Mouse (Mus musculus) limb, embryonic 14.5 days (tissue): ENCODE results near the gene Ank. TPM values are rescaled to one million over a fixed set of nuclear protein-coding genes. Genes with fewer than 3 reads are reported as not detected.

Experiments used
- ATAC-seq: fragments of 200-750 bp; cut with Nextera tagmentation; 2 replicates; pipeline ENCODE4 v1.8.0; 2017; ENCODE audit warnings: low read depth, moderate number of reproducible peaks, moderate TSS enrichment; ENCODE audit not compliant: low FRiP score
- DNase-seq: peaks from one replicate; pipeline ENCODE4 v3.0.0-alpha.2; 2015; ENCODE audit warnings: low spot score
- H3K27ac ChIP-seq: fragments of 300-500 bp; sonication (generic); replicated peaks from 2 replicates; pipeline ENCODE4 v1.5.1; 2014; ENCODE audit warnings: low read depth, mild to moderate bottlenecking, low read length, moderate library complexity, mixed read lengths
- H3K27me3 ChIP-seq: fragments of 300-500 bp; sonication (generic); 2 replicates; pipeline ENCODE4 v1.6.1; 2014; ENCODE audit warnings: low read length, mixed read lengths; ENCODE audit not compliant: control insufficient read depth, insufficient read depth
- H3K36me3 ChIP-seq: fragments of 300-500 bp; sonication (generic); 2 replicates; pipeline ENCODE4 v1.6.1; 2014; ENCODE audit warnings: mild to moderate bottlenecking, low read length, moderate library complexity, mixed read lengths; ENCODE audit not compliant: control insufficient read depth, insufficient read depth
- H3K4me1 ChIP-seq: fragments of 300-500 bp; sonication (generic); 2 replicates; pipeline ENCODE4 v1.6.1; 2014; ENCODE audit warnings: antibody characterized with exemption, low read length, mixed read lengths; ENCODE audit not compliant: control insufficient read depth, insufficient read depth
- H3K4me2 ChIP-seq: fragments of 300-500 bp; sonication (generic); replicated peaks from 2 replicates; pipeline ENCODE4 v1.6.1; 2014; ENCODE audit warnings: low read depth, mild to moderate bottlenecking, low read length, moderate library complexity; ENCODE audit not compliant: severe bottlenecking
- H3K4me3 ChIP-seq: fragments of 300-500 bp; sonication (generic); replicated peaks from 2 replicates; pipeline ENCODE4 v1.5.1; 2014; ENCODE audit warnings: low read length
- H3K9ac ChIP-seq: fragments of 300-500 bp; sonication (generic); 2 replicates; pipeline ENCODE4 v1.6.1; 2014; ENCODE audit warnings: mild to moderate bottlenecking, low read depth, low read length, moderate library complexity; ENCODE audit not compliant: severe bottlenecking
- H3K9me3 ChIP-seq: fragments of 300-500 bp; sonication (generic); 2 replicates; pipeline ENCODE4 v1.6.1; 2016; ENCODE audit warnings: low read length; ENCODE audit not compliant: control insufficient read depth
- POLR2A ChIP-seq: fragments of 200-500 bp; IDR thresholded peaks from 2 replicates; pipeline ENCODE4 v1.8.0; 2012; ENCODE audit warnings: inconsistent platforms, mild to moderate bottlenecking, moderate library complexity, borderline replicate concordance; ENCODE audit not compliant: insufficient read depth, insufficient read length; ENCODE audit errors: extremely low read depth
- WGBS: fragments of 180-500 bp; shearing (Covaris S2); extraction: QIAGEN DNeasy Blood & Tissue Kit; methylation state at CpG from one replicate; pipeline ENCODE4 v1.1.7; 2014; 5-methylcytosine and 5-hydroxymethylcytosine counted together
- polyA plus RNA-seq, 2 experiments: library from polyadenylated mRNA; depleted of rRNA in 1 of 2; stranded (reverse) in 1 of 2; unstranded in 1 of 2; fragments of >200 nt; fragmentation: Nextera tagmentation in 1 of 2; extraction: Ambion mirVana in 1 of 2; gene quantifications; 2 replicates each; pipeline versions ENCODE4 v1.2.1 to v1.2.3; 2012 to 2014

Gene Ank
- polyA plus RNA-seq, 2 experiments, result 12.3 to 19.4 TPM

- ATAC-seq, result no peak
- no peaks in the 10 kb centered on the region for H3K36me3 ChIP-seq
- WGBS, result 79% methylated on average over 7 of the region's 7 CpGs
- TF ChIP-seq POLR2A, result no peak
- H3K9me3 ChIP-seq, result no peaks in the 10 kb centered on the region
- H3K4me1 ChIP-seq, result no peaks in the 10 kb centered on the region
- DNase-seq, result no peak
- H3K27me3 ChIP-seq, result no peaks in the 10 kb centered on the region
- H3K27ac ChIP-seq, result no peak overlapping the region
- H3K4me2 ChIP-seq, result no peak overlapping the region
- H3K4me3 ChIP-seq, result no peak overlapping the region
- no peak overlapping the region for H3K9ac ChIP-seq
Measured at GRCm38 (mm10) chr15:27497300-27497997, 31.0 kb downstream of the Ank start.

GRCm38 (mm10) chr15:27498078-27498477 lies 31.6 kb downstream of the Ank start:
- TF ChIP-seq POLR2A, result no peak
- WGBS, result 81% methylated on average over 5 of the region's 5 CpGs
- Histone ChIP-seq H3K9ac (no peak overlapping the region), H3K4me2 (no peak overlapping the region), H3K4me3 (no peak overlapping the region), H3K27ac (no peak overlapping the region), H3K4me1 (no peaks in the 10 kb centered on the region), H3K36me3 (no peaks in the 10 kb centered on the region), H3K9me3 (no peaks in the 10 kb centered on the region), H3K27me3 (no peaks in the 10 kb centered on the region)
- DNase-seq, result no peak
- ATAC-seq, result no peak

- Histone ChIP-seq H3K27ac (no peak overlapping the region), H3K36me3 (no peaks in the 10 kb centered on the region), H3K4me2 (no peak overlapping the region), H3K4me3 (no peak overlapping the region), H3K4me1 (peaks cover 8% of the 10 kb centered on the region; the same call in 1 of the 2 replicates), H3K27me3 (no peaks in the 10 kb centered on the region), H3K9me3 (no peaks in the 10 kb centered on the region), H3K9ac (no peak overlapping the region)
- 75% methylated on average over 15 of the region's 15 CpGs for WGBS
- no peak for TF ChIP-seq POLR2A
- DNase-seq (no peak), ATAC-seq (no peak)
Measured at GRCm38 (mm10) chr15:27500390-27500789, 33.9 kb downstream of the Ank start.

- H3K27ac ChIP-seq, result no peak overlapping the region
- H3K36me3 ChIP-seq, result no peaks in the 10 kb centered on the region
- no peak for TF ChIP-seq POLR2A
- H3K4me1 ChIP-seq, result peaks cover 15% of the 10 kb centered on the region; the same call in 1 of the 2 replicates
- H3K27me3 ChIP-seq, result no peaks in the 10 kb centered on the region
- H3K4me2 ChIP-seq, result no peak overlapping the region
- H3K4me3 ChIP-seq, result no peak overlapping the region
- 90% methylated on average over 13 of the region's 13 CpGs for WGBS
- no peaks in the 10 kb centered on the region for H3K9me3 ChIP-seq
- DNase-seq, result no peak
- no peak overlapping the region for H3K9ac ChIP-seq
- ATAC-seq, result no peak
Measured at GRCm38 (mm10) chr15:27502338-27502737, 35.9 kb downstream of the Ank start.

- no peak overlapping the region for H3K4me2 ChIP-seq
- TF ChIP-seq POLR2A, result no peak
- no peaks in the 10 kb centered on the region for H3K36me3 ChIP-seq
- WGBS, result 82% methylated on average over 9 of the region's 9 CpGs
- H3K4me3 ChIP-seq, result no peak overlapping the region
- no peak overlapping the region for H3K9ac ChIP-seq
- ATAC-seq (no peak), DNase-seq (no peak)
- H3K9me3 ChIP-seq, result no peaks in the 10 kb centered on the region
- H3K27ac ChIP-seq, result no peak overlapping the region
- H3K4me1 ChIP-seq, result peaks cover 15% of the 10 kb centered on the region; the same call in 1 of the 2 replicates
- H3K27me3 ChIP-seq, result no peaks in the 10 kb centered on the region
Measured at GRCm38 (mm10) chr15:27503221-27503620, 36.7 kb downstream of the Ank start.
